Mouse (Mus musculus) frontal cortex, postnatal 14 days (tissue): ENCODE results near the gene Pdpr.
A peak's percentile ranks its signal among the peaks of the same experiment; 100 is the strongest.
"Not testable (repeated sequence)": the region's sequence is repeated elsewhere in the genome, so short reads cannot be mapped to it uniquely, and the experiment has no call there.

Source experiments
- DNase-seq, 2 experiments: peaks; one replicate each; pipeline ENCODE4 v3.0.0; 2022; ENCODE audit warnings: low spot score in 2 of 2

Gene Pdpr

GRCm38 (mm10) chr8:111093865-111094718 lies at the start of gene Pdpr:
Gene Pdpr, plus strand, starts transcription at chr8:111094630.
- peak; percentile 82 to 88 for DNase-seq

GRCm38 (mm10) chr8:111048694-111049093 lies 45.7 kb upstream of the Pdpr start:
- DNase-seq = no peak

- DNase-seq = no peak
These were observed 45.3 kb upstream of the Pdpr start for GRCm38 (mm10) chr8:111049106-111049505.

GRCm38 (mm10) chr8:111053827-111054518 lies 40.5 kb upstream of the Pdpr start:
- DNase-seq = no peak

- DNase-seq = no peak
These were observed 39.3 kb upstream of the Pdpr start for GRCm38 (mm10) chr8:111055031-111055634.

- DNase-seq = no peak
These were observed 38.8 kb upstream of the Pdpr start for GRCm38 (mm10) chr8:111055661-111056060.

- peak; percentile 82 to 88 for DNase-seq
These were observed 38.2 kb upstream of the Pdpr start, which contains the start of gene Exosc6 for GRCm38 (mm10) chr8:111056158-111056663. Gene Exosc6, plus strand, starts transcription at chr8:111056339.

GRCm38 (mm10) chr8:111056691-111057293 lies 37.6 kb upstream of the Pdpr start:
- peak in 1 of 2 experiments; percentile 31 for DNase-seq

GRCm38 (mm10) chr8:111058946-111059572 lies 35.4 kb upstream of the Pdpr start:
- DNase-seq = no peak

GRCm38 (mm10) chr8:111061688-111062071 lies 32.8 kb upstream of the Pdpr start:
- DNase-seq = no peak

- peak; percentile 87 to 97 for DNase-seq
These were observed 32.2 kb upstream of the Pdpr start for GRCm38 (mm10) chr8:111062072-111062757.

- no peak for DNase-seq
These were observed 31.5 kb upstream of the Pdpr start for GRCm38 (mm10) chr8:111062893-111063292.

- DNase-seq = no peak
These were observed 28.1 kb upstream of the Pdpr start for GRCm38 (mm10) chr8:111066308-111066707.

GRCm38 (mm10) chr8:111067439-111067838 lies 27.0 kb upstream of the Pdpr start:
- no peak for DNase-seq

GRCm38 (mm10) chr8:111068660-111069059 lies 25.8 kb upstream of the Pdpr start:
- DNase-seq = not testable (repeated sequence)

GRCm38 (mm10) chr8:111075926-111076325 lies 18.5 kb upstream of the Pdpr start:
- DNase-seq = peak in 1 of 2 experiments; percentile 16

GRCm38 (mm10) chr8:111079461-111079860 lies 15.0 kb upstream of the Pdpr start:
- DNase-seq = no peak

GRCm38 (mm10) chr8:111079861-111080271 lies 14.6 kb upstream of the Pdpr start:
- DNase-seq = no peak

- no peak for DNase-seq
These were observed 12.7 kb upstream of the Pdpr start for GRCm38 (mm10) chr8:111081580-111082258.

GRCm38 (mm10) chr8:111083936-111084335 lies 10.5 kb upstream of the Pdpr start:
- not testable (repeated sequence) for DNase-seq
